Mouse (Mus musculus): ENCODE data around the gene Foxj2. TPM values are rescaled to one million over a fixed set of nuclear protein-coding genes. Genes with fewer than 3 reads are reported as not detected.

Gene Foxj2
- polyA plus RNA-seq, 3 experiments from 2014 or later = 6.6 to 10.9 (median 9.3) TPM

GRCm38 (mm10) chr6:122874720-122875389 lies 55.1 kb downstream of the Foxj2 start:
- peak; percentile 40 for ATAC-seq

DNA sequence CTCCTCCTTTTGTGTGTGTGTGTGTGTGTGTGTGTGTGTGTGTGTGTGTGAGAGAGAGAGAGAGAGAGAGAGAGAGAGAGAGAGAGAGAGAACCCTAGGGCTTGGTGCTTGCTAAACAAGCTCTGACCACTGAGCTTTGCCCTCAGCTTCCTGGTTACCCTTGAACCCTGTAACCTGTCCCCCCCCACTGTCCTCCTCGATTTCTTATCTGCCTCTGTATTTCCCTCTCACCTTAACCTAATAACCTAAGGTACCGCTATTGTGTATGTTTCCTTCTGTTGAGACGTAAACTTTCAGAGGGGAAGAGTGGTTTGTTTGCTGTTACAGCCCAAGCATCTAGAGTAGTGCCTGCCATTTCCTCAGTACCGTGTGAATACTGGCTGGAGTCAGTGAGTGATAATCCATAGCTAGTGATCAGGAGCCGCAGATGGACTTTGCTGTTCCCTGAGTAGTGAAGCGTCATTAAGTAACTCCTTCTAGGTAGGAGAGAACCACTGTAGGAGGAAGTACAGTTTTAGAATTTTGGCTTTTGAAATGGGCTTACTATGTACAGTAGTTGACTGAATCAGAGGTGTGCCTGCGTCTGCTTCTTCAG lies 59.5 kb downstream of the Foxj2 start:
- no peak for ATAC-seq

GRCm38 (mm10) chr6:122879781-122880505 lies 60.2 kb downstream of the Foxj2 start:
- no peak for ATAC-seq

GRCm38 (mm10) chr6:122881287-122881686 lies 61.6 kb downstream of the Foxj2 start:
- ATAC-seq = no peak

DNA sequence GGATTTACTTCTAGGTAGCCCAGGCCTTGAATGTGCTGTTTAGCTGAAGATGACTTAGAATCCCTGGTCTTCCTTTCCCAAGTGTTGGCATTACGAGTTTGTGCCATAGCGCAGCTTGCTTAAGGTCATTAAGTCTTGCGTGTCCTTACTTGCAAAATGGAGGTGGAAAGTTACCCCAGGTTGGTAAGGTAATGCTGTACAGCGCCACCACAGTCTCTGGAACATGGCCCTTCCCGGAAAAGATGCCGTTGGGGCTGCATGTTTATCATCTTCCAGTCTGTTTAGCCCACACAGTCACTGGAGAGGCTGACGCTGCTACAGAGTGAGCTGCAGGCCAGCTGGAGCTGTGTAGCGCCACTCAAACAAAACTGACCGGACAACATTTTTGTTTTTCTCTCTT lies 63.9 kb downstream of the Foxj2 start:
- ATAC-seq = no peak

- ATAC-seq = no peak
These were observed 69.9 kb downstream of the Foxj2 start for GRCm38 (mm10) chr6:122889599-122889998.

DNA sequence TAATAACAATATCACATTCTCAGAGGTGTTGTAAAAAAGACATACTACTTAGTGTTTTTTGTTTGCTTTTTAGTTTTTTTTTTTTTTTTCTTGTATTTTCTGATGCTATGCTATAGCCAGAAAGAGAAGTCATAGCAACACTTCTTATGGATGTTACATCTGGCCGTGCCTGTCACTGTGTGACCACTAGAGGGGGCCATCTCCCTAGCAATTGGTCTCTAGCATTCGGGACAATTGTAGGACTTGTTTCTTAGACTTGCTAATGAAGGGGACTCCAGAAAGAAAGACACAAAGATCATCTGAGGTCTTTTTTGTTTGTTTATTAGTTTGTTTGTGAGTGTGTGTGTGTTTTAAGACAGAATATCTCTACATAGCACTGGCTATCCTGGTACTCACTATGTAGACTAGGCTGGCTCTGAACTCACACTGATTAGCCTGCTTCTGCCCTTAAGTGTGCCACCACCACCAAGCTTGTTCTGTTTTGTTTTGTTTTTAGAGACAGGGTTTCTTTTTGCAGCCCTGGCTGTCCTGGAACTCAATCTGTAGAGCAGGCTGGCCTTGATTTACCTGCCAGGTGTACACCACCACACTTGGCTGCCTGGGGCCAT lies 72.8 kb downstream of the Foxj2 start:
- peak; percentile 65 for ATAC-seq

Other genes starting within 250 kb of the Foxj2 start
- 10 to 100 TPM; 23.8 to 43.8 (median 29.2) TPM for gene Apobec1, start 217.5 kb upstream of the Foxj2 start, polyA plus RNA-seq (2017; shearing (Covaris generic))
- not detected for gene Gdf3, start 209.8 kb upstream of the Foxj2 start, polyA plus RNA-seq (2017; shearing (Covaris generic))
- not detected for gene Dppa3, start 193.5 kb upstream of the Foxj2 start, polyA plus RNA-seq (2017; shearing (Covaris generic))
- gene Nanog, start 112.4 kb upstream of the Foxj2 start, polyA plus RNA-seq (2017; shearing (Covaris generic)) = under 1 TPM in 1 of 3 experiments, not detected in 2; 0.16 TPM
- gene Slc2a3, start 18.3 kb upstream of the Foxj2 start, polyA plus RNA-seq (2017; shearing (Covaris generic)) = 10 to 100 TPM; 59.4 to 80.7 (median 70.8) TPM
- gene C3ar1, start 36.2 kb downstream of the Foxj2 start, polyA plus RNA-seq (2017; shearing (Covaris generic)) = under 1 TPM; 0.24 to 0.46 (median 0.38) TPM
- gene Necap1, start 54.6 kb downstream of the Foxj2 start, polyA plus RNA-seq (2017; shearing (Covaris generic)) = 10 to 100 TPM; 36.9 to 60.8 (median 55.5) TPM
- under 1 TPM in 2 of 3 experiments, not detected in 1; 0.79 to 0.99 TPM for gene Clec4a1, start 101.9 kb downstream of the Foxj2 start, polyA plus RNA-seq (2017; shearing (Covaris generic))
- under 1 TPM in 2 of 3 experiments, not detected in 1; 0.53 to 0.72 TPM for gene Clec4a3, start 132.6 kb downstream of the Foxj2 start, polyA plus RNA-seq (2017; shearing (Covaris generic))
- under 1 TPM in 1 of 3 experiments, not detected in 2; 0.88 TPM for gene Clec4a4, start 170.5 kb downstream of the Foxj2 start, polyA plus RNA-seq (2017; shearing (Covaris generic))
- gene Clec4b1, start 230.0 kb downstream of the Foxj2 start, polyA plus RNA-seq (2017; shearing (Covaris generic)) = not detected

Measured in inflammation-experienced regulatory T-cells, adult 6 months (primary cell).